Mouse (Mus musculus) forebrain, embryonic 10.5 days (tissue): ENCODE measurements at regions not wholly inside any gene's neighbourhood (a gene's known extent, or its start where the extent isn't known, plus 50 kb on each side); places are given as distances from the start of the nearest gene placed in this dataset.
"Not testable (repeated sequence)": the region's sequence is repeated elsewhere in the genome, so short reads cannot be mapped to it uniquely, and the experiment has no call there.

Experiments used
- DNase-seq: peaks from one replicate; pipeline ENCODE4 v3.0.0-alpha.2; 2017; ENCODE audit warnings: low spot score; ENCODE audit errors: extremely low spot score
- H3K27ac ChIP-seq: fragments of 300-500 bp; sonication (generic); 2 replicates; pipeline ENCODE4 v1.5.1; 2016; ENCODE audit warnings: mild to moderate bottlenecking
- H3K27me3 ChIP-seq: fragments of 300-500 bp; sonication (generic); 2 replicates; pipeline ENCODE4 v1.6.1; 2016; ENCODE audit warnings: mild to moderate bottlenecking; ENCODE audit not compliant: poor library complexity, severe bottlenecking
- H3K36me3 ChIP-seq: fragments of 300-500 bp; sonication (generic); replicated peaks from 2 replicates; pipeline ENCODE4 v1.6.1; 2016; ENCODE audit warnings: mild to moderate bottlenecking, moderate library complexity
- H3K4me1 ChIP-seq: fragments of 300-500 bp; sonication (generic); 2 replicates; pipeline ENCODE4 v1.6.1; 2016
- H3K4me3 ChIP-seq: fragments of 300-500 bp; sonication (generic); 2 replicates; pipeline ENCODE4 v1.5.1; 2016; ENCODE audit warnings: mild to moderate bottlenecking, moderate library complexity
- H3K9me3 ChIP-seq: fragments of 300-500 bp; sonication (generic); 2 replicates; pipeline ENCODE4 v1.6.1; 2016; ENCODE audit warnings: mild to moderate bottlenecking, moderate library complexity
- WGBS: fragments of 180-500 bp; shearing (Covaris S2); methylation state at CpG from one replicate; pipeline ENCODE4 v1.1.7; 2016; 5-methylcytosine and 5-hydroxymethylcytosine counted together

- not testable (repeated sequence) for H3K36me3 ChIP-seq, H3K27ac ChIP-seq, DNase-seq, H3K27me3 ChIP-seq, H3K4me3 ChIP-seq, H3K9me3 ChIP-seq, H3K4me1 ChIP-seq
- 95% methylated on average over 2 of the region's 2 CpGs for WGBS
Measured at GRCm38 (mm10) chr3:21735688-21736087, 340.8 kb upstream of the Tbl1xr1 start.

- H3K36me3 ChIP-seq, result no peaks in the 10 kb centered on the region
- H3K27ac ChIP-seq, result no peak overlapping the region
- WGBS, result 90% methylated on average over 4 of the region's 4 CpGs
- no peak overlapping the region for H3K4me3 ChIP-seq
- DNase-seq, result no peak
- no peaks in the 10 kb centered on the region for H3K27me3 ChIP-seq
- peaks cover 3% of the 10 kb centered on the region; the same call in 1 of the 2 replicates for H3K9me3 ChIP-seq
- H3K4me1 ChIP-seq, result no peaks in the 10 kb centered on the region
Measured at GRCm38 (mm10) chr3:21739720-21740119, 336.7 kb upstream of the Tbl1xr1 start.

- Histone ChIP-seq H3K27ac (no peak overlapping the region), H3K36me3 (no peaks in the 10 kb centered on the region), H3K4me3 (no peak overlapping the region), H3K27me3 (no peaks in the 10 kb centered on the region), H3K9me3 (peaks cover 3% of the 10 kb centered on the region; the same call in 1 of the 2 replicates), H3K4me1 (no peaks in the 10 kb centered on the region)
- DNase-seq, result no peak
- WGBS, result 90% methylated on average over 1 of the region's 1 CpGs
Measured at GRCm38 (mm10) chr3:21744107-21744506, 332.3 kb upstream of the Tbl1xr1 start.

GRCm38 (mm10) chr3:21760516-21761218 is 315.8 kb upstream of the Tbl1xr1 start:
- Histone ChIP-seq H3K4me3 (no peak overlapping the region), H3K4me1 (no peaks in the 10 kb centered on the region), H3K36me3 (no peaks in the 10 kb centered on the region), H3K9me3 (no peaks in the 10 kb centered on the region), H3K27ac (no peak overlapping the region), H3K27me3 (no peaks in the 10 kb centered on the region)
- DNase-seq, result no peak
- WGBS, result 81% methylated on average over 2 of the region's 2 CpGs

GRCm38 (mm10) chr3:21761219-21761600 is 315.2 kb upstream of the Tbl1xr1 start:
- Histone ChIP-seq H3K4me1 (no peaks in the 10 kb centered on the region), H3K27me3 (no peaks in the 10 kb centered on the region), H3K36me3 (no peaks in the 10 kb centered on the region), H3K27ac (no peak overlapping the region), H3K4me3 (no peak overlapping the region), H3K9me3 (no peaks in the 10 kb centered on the region)
- DNase-seq, result no peak

- H3K4me1 ChIP-seq, result no peaks in the 10 kb centered on the region
- no peaks in the 10 kb centered on the region for H3K9me3 ChIP-seq
- H3K27ac ChIP-seq, result no peak overlapping the region
- DNase-seq, result no peak
- no peaks in the 10 kb centered on the region for H3K36me3 ChIP-seq
- H3K27me3 ChIP-seq, result no peaks in the 10 kb centered on the region
- H3K4me3 ChIP-seq, result no peak overlapping the region
- WGBS, result 87% methylated on average over 3 of the region's 3 CpGs
Measured at GRCm38 (mm10) chr3:21761909-21762308, 314.5 kb upstream of the Tbl1xr1 start.

- 90% methylated on average over 1 of the region's 1 CpGs for WGBS
- Histone ChIP-seq H3K27me3 (no peaks in the 10 kb centered on the region), H3K4me1 (no peaks in the 10 kb centered on the region)
Measured at GRCm38 (mm10) chr3:21768081-21768480, 308.4 kb upstream of the Tbl1xr1 start.

GRCm38 (mm10) chr3:21769920-21770547 is 306.4 kb upstream of the Tbl1xr1 start:
- H3K4me1 ChIP-seq, result no peaks in the 10 kb centered on the region
- no peak overlapping the region for H3K4me3 ChIP-seq
- 65% methylated on average over 9 of the region's 9 CpGs for WGBS
- no peaks in the 10 kb centered on the region for H3K9me3 ChIP-seq
- no peak overlapping the region for H3K27ac ChIP-seq
- no peak for DNase-seq
- H3K36me3 ChIP-seq, result no peaks in the 10 kb centered on the region
- H3K27me3 ChIP-seq, result no peaks in the 10 kb centered on the region

More at GRCm38 (mm10) chr3:21768081-21768480, 308.4 kb upstream of the Tbl1xr1 start:
- no peaks in the 10 kb centered on the region for H3K36me3 ChIP-seq
- H3K4me3 ChIP-seq, result no peak overlapping the region
- no peaks in the 10 kb centered on the region for H3K9me3 ChIP-seq
- no peak for DNase-seq
- no peak overlapping the region for H3K27ac ChIP-seq

- H3K4me3 ChIP-seq, result no peak overlapping the region
- 91% methylated on average over 4 of the region's 4 CpGs for WGBS
- no peak for DNase-seq
- H3K27ac ChIP-seq, result no peak overlapping the region
- no peaks in the 10 kb centered on the region for H3K36me3 ChIP-seq
- no peaks in the 10 kb centered on the region for H3K27me3 ChIP-seq
- H3K9me3 ChIP-seq, result no peaks in the 10 kb centered on the region
- H3K4me1 ChIP-seq, result no peaks in the 10 kb centered on the region
Measured at GRCm38 (mm10) chr3:21771752-21772298, 304.6 kb upstream of the Tbl1xr1 start.

GRCm38 (mm10) chr3:21774172-21774842 is 302.1 kb upstream of the Tbl1xr1 start:
- no peaks in the 10 kb centered on the region for H3K9me3 ChIP-seq
- no peak for DNase-seq
- H3K27ac ChIP-seq, result no peak overlapping the region
- no peaks in the 10 kb centered on the region for H3K27me3 ChIP-seq
- no peaks in the 10 kb centered on the region for H3K36me3 ChIP-seq
- H3K4me1 ChIP-seq, result peaks cover 10% of the 10 kb centered on the region; the same call in 1 of the 2 replicates
- H3K4me3 ChIP-seq, result no peak overlapping the region
- 86% methylated on average over 4 of the region's 4 CpGs for WGBS

- DNase-seq, result peak; percentile 29
- no peak overlapping the region for H3K4me3 ChIP-seq
- H3K4me1 ChIP-seq, result peaks cover 11% of the 10 kb centered on the region; the same call in 1 of the 2 replicates
- H3K36me3 ChIP-seq, result no peaks in the 10 kb centered on the region
- H3K27me3 ChIP-seq, result no peaks in the 10 kb centered on the region
- H3K9me3 ChIP-seq, result no peaks in the 10 kb centered on the region
- no peak overlapping the region for H3K27ac ChIP-seq
- WGBS, result 34% methylated on average over 4 of the region's 4 CpGs
Measured at GRCm38 (mm10) chr3:21778789-21779188, 297.7 kb upstream of the Tbl1xr1 start.

- Histone ChIP-seq H3K4me3 (no peak overlapping the region), H3K27me3 (no peaks in the 10 kb centered on the region), H3K9me3 (no peaks in the 10 kb centered on the region), H3K36me3 (no peaks in the 10 kb centered on the region), H3K27ac (no peak overlapping the region), H3K4me1 (peaks cover 5% of the 10 kb centered on the region; the same call in 1 of the 2 replicates)
- no peak for DNase-seq
- 76% methylated on average over 4 of the region's 4 CpGs for WGBS
Measured at GRCm38 (mm10) chr3:21791983-21792631, 284.3 kb upstream of the Tbl1xr1 start.
